Mouse (Mus musculus) mouse embryonic stem cell (cell line): Measurements from ENCODE around the gene Cacna1h.

Experiments
- in situ Hi-C, 2 experiments: fragments of 300-500 bp; cut with MboI; formaldehyde crosslinking; loops; 1 replicate in 1 of 2; 3 replicates in 1 of 2; pipeline ENCODE4 v1.14.3; 2019 to 2020; ENCODE audit warnings: low sequenced_read_pairs in 2 of 2, low pct_unique_long_range_greater_than_20kb in 1 of 2, mixed read lengths in 1 of 2; ENCODE audit not compliant: unreplicated experiment in 1 of 2

Cacna1h gene

GRCm38 (mm10) chr17:25414917-25415316 lies 18.7 kb downstream of the Cacna1h start:
- in situ Hi-C loops, result no loop called here

GRCm38 (mm10) chr17:25414209-25414608 lies 19.4 kb downstream of the Cacna1h start:
- in situ Hi-C loops, result no loop called here

GRCm38 (mm10) chr17:25411251-25411650 lies 22.3 kb downstream of the Cacna1h start:
- in situ Hi-C loops, result no loop called here

- in situ Hi-C loops, result no loop called here
Measured at GRCm38 (mm10) chr17:25410786-25411185, 22.8 kb downstream of the Cacna1h start.

- in situ Hi-C loops, result no loop called here
Measured at GRCm38 (mm10) chr17:25410180-25410579, 23.4 kb downstream of the Cacna1h start.

- in situ Hi-C loops, result no loop called here
Measured at GRCm38 (mm10) chr17:25409621-25410020, 24.0 kb downstream of the Cacna1h start.

GRCm38 (mm10) chr17:25408302-25408999 lies 25.1 kb downstream of the Cacna1h start:
- in situ Hi-C loops, result no loop called here

- in situ Hi-C loops, result no loop called here
Measured at GRCm38 (mm10) chr17:25407352-25407751, 26.2 kb downstream of the Cacna1h start.

GRCm38 (mm10) chr17:25406011-25406441 lies 27.6 kb downstream of the Cacna1h start:
- in situ Hi-C loops, result no loop called here

GRCm38 (mm10) chr17:25405224-25405895 lies 28.2 kb downstream of the Cacna1h start:
- in situ Hi-C loops, result no loop called here

- in situ Hi-C loops, result no loop called here
Measured at GRCm38 (mm10) chr17:25404190-25404589, 29.4 kb downstream of the Cacna1h start.

- in situ Hi-C loops, result no loop called here
Measured at GRCm38 (mm10) chr17:25402224-25402623, 31.4 kb downstream of the Cacna1h start.

GRCm38 (mm10) chr17:25401491-25401890 lies 32.1 kb downstream of the Cacna1h start:
- in situ Hi-C loops, result no loop called here

GRCm38 (mm10) chr17:25400443-25400842 lies 33.1 kb downstream of the Cacna1h start:
- in situ Hi-C loops, result no loop called here

- in situ Hi-C loops, result no loop called here
Measured at GRCm38 (mm10) chr17:25398520-25398838, 35.1 kb downstream of the Cacna1h start.

- in situ Hi-C loops, result no loop called here
Measured at GRCm38 (mm10) chr17:25397804-25398519, 35.6 kb downstream of the Cacna1h start.

GRCm38 (mm10) chr17:25394526-25394925 lies 39.1 kb downstream of the Cacna1h start:
- in situ Hi-C loops, result loop anchor here in 1 of 2 experiments (5.0 kb wide), 1 partner anchor 63 kb away; no protein-coding TSS in a partner anchor

GRCm38 (mm10) chr17:25374011-25374410 lies 59.6 kb downstream of the Cacna1h start:
- in situ Hi-C loops, result no loop called here

GRCm38 (mm10) chr17:25372491-25372890 lies 61.1 kb downstream of the Cacna1h start:
- in situ Hi-C loops, result no loop called here
